Mouse (Mus musculus) gastrocnemius, adult 2 months (tissue): ENCODE data around the gene Med1. TPM values are rescaled to one million over a fixed set of nuclear protein-coding genes. Genes with fewer than 3 reads are reported as not detected.
"Not testable (repeated sequence)": the region's sequence is repeated elsewhere in the genome, so short reads cannot be mapped to it uniquely, and the experiment has no call there.

Experiments used
- DNase-seq: peaks from one replicate; pipeline ENCODE4 v3.0.0; 2022
- H3K27ac ChIP-seq: fragments of 200-600 bp; 2 replicates; pipeline ENCODE4 v1.8.1; 2022; ENCODE audit warnings: mild to moderate bottlenecking
- H3K4me3 ChIP-seq: fragments of 200-600 bp; 2 replicates; pipeline ENCODE4 v1.8.1; 2022; ENCODE audit warnings: mild to moderate bottlenecking, moderate library complexity
- CTCF ChIP-seq: fragments of 200-600 bp; IDR thresholded peaks from 2 replicates; pipeline ENCODE4 v1.8.1; 2022; ENCODE audit warnings: antibody characterized with exemption, mild to moderate bottlenecking, moderate library complexity
- intact Hi-C: fragments of 180-260 bp; cut with DNase I; formaldehyde crosslinking; loops from one replicate; pipeline ENCODE4 v1.15.1; 2025
- long read RNA-seq, 2 experiments: library from polyadenylated mRNA; stranded (forward); transcript quantifications; one replicate each; pipeline ENCODE4 v2.0.0; 2021
- total RNA-seq, 2 experiments: library from RNA; stranded (reverse); gene quantifications; 2 replicates each; pipeline ENCODE4 v1.2.3; 2021

Gene Med1
- total RNA-seq, result 10 to 100 TPM; 26.4 to 33.1 TPM
- long read RNA-seq, experiment 1, full-length matches to known transcripts, result 3 of 14 reads
- long read RNA-seq, experiment 1, partial matches to known transcripts, result 0 of 14 reads
- long read RNA-seq, experiment 1, other reads (novel, unspliced or antisense), result 11 of 14 reads
- long read RNA-seq, experiment 2, full-length matches to known transcripts, result 4 of 19 reads
- long read RNA-seq, experiment 2, partial matches to known transcripts, result 0 of 19 reads
- long read RNA-seq, experiment 2, other reads (novel, unspliced or antisense), result 15 of 19 reads

DNA sequence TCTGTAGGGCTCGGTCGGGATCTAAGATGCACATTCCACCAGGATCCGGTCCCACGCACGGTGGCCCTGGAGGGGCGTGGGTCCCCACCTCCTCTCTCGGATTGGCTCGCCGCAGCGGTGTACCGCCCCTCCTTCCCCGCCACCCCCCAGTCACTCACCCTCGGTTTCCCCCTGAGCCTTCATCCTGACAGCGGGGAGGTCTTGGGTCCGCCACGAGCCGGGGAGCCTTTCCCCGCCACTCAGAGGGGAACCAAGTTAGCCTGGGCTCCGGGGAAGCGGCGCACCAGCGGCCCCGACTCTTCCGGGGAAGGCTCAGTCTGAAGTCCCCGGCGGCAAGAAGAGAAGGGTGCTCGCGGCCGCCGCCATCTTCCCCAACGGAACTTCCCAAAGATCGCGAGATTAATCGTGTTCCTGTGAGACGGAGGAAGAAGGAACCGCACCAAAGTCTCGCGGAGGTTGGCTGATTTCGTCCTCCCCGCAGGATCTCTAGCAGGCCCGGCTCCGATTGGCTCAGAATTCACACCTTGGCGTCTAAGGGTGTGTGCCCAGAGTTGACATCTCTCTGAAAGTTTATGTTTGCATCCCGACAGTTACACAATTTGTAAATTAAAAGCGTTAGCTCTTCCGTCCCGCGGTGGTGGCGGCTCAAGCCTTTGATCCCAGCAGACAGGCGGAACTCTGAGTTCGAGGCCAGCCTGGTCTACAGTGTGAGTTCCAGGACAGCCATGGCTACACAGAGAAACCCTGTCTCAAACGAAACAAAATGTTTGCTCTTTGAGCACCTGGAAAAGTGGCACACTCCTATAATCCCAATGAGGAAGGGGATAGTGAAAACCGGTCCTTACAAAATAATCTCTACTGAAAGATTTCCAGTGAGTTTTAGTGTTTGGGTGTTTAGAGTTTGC lies at the start of gene Med1:
Gene Med1, minus strand, starts transcription at position 393 of the 905 bp plus-strand sequence.
- intact Hi-C loops, result no loop called here
- peak within 1 kb of the TSS; percentile 92 for H3K4me3 ChIP-seq
- DNase-seq, result peak; percentile 95
- TF ChIP-seq CTCF, result no peak
- peak within 1 kb of the TSS; percentile 94 for H3K27ac ChIP-seq

DNA sequence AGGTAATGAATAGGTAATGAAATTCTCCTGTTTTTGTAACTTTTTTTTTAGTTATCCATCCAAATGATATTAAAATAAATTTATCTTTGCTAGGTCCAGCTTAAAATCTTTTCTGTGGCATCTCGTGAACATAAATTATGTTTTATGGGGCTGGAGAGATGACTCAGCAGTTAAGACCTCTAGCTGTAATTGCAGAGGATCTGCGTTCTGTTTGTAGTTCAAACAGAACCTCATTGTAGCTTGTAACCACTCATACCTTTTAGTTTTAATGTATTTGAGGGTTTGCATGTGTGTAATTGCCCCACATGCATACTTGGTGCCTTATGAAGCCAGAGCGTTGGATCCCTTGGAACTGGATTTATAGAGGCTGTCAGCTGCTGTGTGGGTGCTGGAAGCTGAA lies 45.9 kb upstream of the Med1 start:
- intact Hi-C loops, result loop anchor here (5.0 kb wide), 1 partner anchor 67 kb away; no protein-coding TSS in a partner anchor

DNA sequence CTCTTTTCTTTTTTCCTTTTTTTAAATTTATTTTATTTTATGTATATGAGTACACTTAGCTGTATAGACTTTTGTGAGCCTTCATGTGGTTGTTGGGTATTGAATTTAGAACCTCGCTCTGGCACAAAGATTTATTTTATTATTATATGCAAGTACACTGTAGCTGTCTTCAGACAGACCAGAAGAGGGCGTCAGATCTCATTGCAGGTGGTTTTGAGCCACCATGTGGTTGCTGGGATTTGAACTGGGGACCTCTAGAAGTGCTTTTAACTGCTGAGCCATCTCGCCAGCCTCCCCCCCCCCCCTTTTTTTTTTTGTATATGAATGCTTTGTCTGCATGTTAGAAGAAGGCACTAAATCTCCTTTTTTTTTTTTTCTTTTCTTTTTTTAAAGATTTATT lies 45.3 kb upstream of the Med1 start:
- no peak for TF ChIP-seq CTCF
- DNase-seq, result no peak
- Histone ChIP-seq H3K27ac (no peak overlapping the region), H3K4me3 (no peak overlapping the region)
- intact Hi-C loops, result loop anchor here (5.0 kb wide), 1 partner anchor 66 kb away; no protein-coding TSS in a partner anchor

More for the DNA sequence above, 45.9 kb upstream of the Med1 start:
- Histone ChIP-seq H3K27ac (no peak overlapping the region), H3K4me3 (no peak overlapping the region)
- DNase-seq, result no peak
- TF ChIP-seq CTCF, result no peak

DNA sequence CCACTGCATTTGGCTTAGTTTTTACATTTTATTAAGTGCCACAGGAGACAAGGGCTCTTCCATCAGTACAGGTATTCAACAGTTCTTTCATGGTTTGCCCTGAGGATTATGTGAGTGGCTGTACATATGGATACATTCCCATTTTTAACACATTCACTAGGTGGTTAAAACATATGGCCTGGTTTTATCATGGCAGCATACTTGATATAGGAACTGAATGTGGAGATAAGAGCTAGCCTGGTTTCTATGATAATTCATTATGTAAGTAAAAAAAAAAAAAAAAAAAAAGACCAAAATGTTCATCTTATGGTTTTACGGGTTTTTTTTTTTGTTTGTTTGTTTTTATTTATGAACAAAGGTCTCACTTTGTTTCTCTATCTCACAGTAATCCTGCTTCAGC lies 33.3 kb upstream of the Med1 start:
- Histone ChIP-seq H3K27ac (no peak overlapping the region), H3K4me3 (no peak overlapping the region)
- DNase-seq, result no peak
- TF ChIP-seq CTCF, result no peak
- intact Hi-C loops, result loop anchor here (5.0 to 10.0 kb wide), 2 partner anchors 44 to 122 kb away; no protein-coding TSS in a partner anchor

DNA sequence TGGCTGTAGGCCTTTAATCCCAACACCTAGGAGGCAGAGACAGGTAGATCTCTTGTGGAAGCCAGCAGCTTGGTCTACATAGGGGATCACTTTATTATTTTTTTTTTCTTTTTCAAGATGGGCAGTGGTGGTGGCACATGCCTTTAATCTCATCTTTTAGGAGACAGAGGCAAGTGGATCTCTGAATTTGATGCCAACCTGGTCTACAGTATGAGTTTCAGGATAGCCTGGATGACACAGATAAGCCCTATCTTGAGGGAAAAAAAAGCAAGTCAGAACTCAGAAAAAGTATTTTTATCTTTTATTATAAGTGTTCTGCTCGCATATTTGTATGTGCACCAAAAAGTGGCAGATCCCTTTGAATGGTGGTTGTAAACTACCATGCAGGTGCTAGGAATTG lies 20.2 kb upstream of the Med1 start:
- no peak for TF ChIP-seq CTCF
- Histone ChIP-seq H3K4me3 (no peak overlapping the region), H3K27ac (no peak overlapping the region)
- intact Hi-C loops, result no loop called here
- no peak for DNase-seq

DNA sequence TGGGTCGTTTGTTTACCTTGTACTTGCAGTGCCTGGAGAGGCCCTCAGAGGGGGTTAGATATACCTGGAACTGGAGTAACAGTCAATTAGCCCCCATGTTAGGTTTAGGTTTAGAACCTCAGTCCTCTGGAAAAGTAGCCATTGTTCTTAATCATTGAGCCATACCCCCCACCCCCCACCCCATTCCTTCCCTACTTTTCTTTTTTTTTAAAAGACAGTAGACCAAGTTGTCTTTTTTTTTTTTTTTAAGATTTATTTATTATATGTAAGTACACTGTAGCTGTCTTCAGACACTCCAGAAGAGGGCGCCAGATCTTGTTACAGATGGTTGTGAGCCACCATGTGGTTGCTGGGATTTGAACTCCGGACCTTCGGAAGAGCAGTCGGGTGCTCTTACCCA lies 16.6 kb upstream of the Med1 start:
- DNase-seq, H3K4me3 ChIP-seq, intact Hi-C loops, H3K27ac ChIP-seq: not testable (repeated sequence)

DNA sequence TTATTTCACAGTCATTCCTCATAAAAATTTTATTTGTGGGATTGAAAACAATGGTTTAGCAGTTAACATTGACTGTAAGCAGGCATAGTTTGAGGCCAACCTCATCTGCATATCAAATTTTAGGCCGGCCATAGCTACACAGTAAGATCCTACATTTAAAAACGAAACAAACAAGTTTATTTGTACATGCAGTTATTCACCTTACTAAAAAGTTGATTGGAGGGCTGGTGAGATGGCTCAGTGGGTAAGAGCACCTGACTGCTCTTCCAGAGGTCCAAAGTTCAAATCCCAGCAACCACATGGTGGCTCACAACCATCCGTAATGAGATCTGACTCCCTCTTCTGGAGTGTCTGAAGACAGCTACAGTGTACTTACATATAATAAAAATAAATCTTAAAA lies 13.2 kb upstream of the Med1 start:
- peak overlapping the region; percentile 96; the same call in 1 of the 2 replicates for H3K4me3 ChIP-seq
- DNase-seq, intact Hi-C loops, H3K27ac ChIP-seq: not testable (repeated sequence)

DNA sequence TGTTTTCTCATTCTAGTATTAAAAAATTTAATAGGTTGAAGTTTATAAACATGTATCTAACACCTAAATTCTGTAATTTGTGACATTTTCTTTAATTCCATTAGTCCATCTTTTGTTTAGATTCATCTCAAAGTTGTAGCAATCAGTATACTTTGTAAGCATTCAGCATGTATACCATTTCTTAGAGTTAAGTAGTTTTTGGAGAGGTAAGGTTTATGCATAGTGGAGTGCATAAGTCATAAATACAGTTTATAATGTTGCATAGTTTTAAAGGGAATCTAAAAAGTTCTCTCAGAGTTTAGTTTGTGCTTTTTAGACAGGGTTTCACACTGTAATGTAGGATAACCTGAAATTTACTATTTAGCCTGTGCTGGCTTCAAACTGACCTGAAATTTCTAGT lies 12.4 kb upstream of the Med1 start:
- H3K27ac ChIP-seq, result peak overlapping the region; percentile 100; the same call in 1 of the 2 replicates
- no peak for TF ChIP-seq CTCF
- H3K4me3 ChIP-seq, result peak overlapping the region; percentile 96
- DNase-seq, result no peak
- intact Hi-C loops, result no loop called here

DNA sequence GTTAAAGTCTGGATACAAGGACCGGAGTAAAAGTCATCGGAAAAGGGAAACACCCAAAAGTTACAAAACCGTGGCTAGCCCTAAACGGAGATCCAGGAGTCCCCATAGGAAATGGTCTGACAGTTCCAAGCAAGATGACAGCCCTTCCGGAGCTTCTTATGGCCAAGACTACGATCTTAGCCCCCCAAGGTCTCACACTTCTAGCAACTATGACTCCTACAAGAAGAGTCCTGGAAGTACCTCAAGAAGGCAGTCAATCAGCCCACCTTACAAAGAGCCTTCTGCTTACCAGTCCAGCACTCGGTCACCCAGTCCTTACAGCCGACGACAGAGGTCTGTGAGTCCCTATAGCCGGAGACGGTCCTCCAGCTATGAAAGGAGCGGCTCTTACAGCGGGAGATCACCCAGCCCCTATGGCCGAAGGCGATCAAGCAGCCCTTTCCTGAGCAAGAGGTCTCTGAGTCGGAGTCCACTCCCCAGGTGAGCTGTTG lies 10.9 kb upstream of the Med1 start:
- Histone ChIP-seq H3K27ac (peak overlapping the region; percentile 100), H3K4me3 (peak overlapping the region; percentile 96)
- peak; percentile 21 for DNase-seq
- no peak for TF ChIP-seq CTCF
- intact Hi-C loops, result loop anchor here (5.0 kb wide), 1 partner anchor 177 kb away; the partner anchor contains the start of gene Rpl19

DNA sequence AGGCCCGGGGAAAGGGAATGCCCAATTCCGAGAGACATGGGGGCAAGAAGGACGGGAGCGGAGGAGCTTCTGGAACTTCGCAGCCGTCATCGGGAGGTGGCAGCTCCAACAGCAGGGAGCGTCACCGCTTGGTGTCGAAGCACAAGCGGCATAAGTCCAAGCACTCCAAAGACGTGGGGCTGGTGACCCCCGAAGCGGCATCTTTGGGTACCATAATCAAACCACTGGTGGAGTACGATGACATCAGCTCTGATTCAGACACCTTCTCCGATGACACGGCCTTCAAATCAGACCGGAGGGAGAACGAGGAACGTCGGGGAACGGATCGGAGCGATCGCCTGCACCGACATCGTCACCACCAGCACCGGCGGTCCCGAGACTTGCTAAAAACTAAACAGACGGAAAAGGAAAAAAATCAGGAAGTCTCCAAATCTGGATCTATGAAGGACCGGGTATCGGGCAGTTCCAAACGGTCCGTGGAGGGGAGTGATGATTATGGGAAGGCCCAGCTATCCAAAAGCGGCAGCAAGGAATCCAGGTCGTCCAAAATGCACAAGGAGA lies 10.3 kb upstream of the Med1 start:
- Histone ChIP-seq H3K27ac (peak overlapping the region; percentile 100), H3K4me3 (peak overlapping the region; percentile 96)
- no peak for TF ChIP-seq CTCF
- DNase-seq, result peak; percentile 24
- intact Hi-C loops, result loop anchor here (5.0 kb wide), 1 partner anchor 176 kb away; the partner anchor contains the start of gene Rpl19

DNA sequence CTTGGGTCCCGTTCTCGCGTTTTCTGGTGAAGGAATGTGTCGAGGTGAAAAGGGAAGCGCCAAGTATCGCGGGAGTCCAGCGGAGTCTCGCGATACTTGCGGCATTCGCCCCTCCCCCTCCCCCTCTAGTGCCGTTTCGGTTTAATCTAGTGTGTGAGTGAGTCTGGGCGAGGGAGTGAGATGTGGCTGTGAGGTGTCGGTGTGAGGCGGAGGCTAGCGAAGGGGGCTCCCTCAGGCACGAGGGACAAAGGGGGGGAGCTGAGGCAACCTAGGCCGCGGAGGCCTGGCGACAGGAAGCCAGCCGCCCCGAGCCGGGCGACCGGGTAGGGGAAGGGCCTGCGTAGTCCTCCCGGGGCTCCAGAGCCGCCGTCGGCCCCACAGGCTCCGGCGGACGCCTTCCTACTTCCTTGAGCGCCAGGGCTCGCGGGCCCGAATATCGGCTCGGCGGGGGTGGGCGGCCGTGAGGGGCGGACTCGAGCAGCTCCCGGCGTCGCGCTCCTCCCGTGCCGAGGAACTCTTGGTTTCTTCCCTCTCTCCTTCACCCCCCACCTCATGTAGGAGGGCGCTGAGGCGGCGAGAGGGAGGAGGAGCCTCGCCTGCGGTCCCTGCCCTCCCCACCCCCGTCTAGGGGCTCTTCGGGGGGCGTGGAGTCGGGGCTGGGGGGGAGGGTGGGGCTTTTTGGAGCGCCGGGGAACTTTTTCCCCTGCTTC lies 9.7 kb upstream of the Med1 start, which contains the start of gene Cdk12:
Gene Cdk12, plus strand, starts transcription at position 419 of the 710 bp plus-strand sequence.
- H3K4me3 ChIP-seq, result peak within 1 kb of the TSS; percentile 96
- no peak for TF ChIP-seq CTCF
- peak within 1 kb of the TSS; percentile 100 for H3K27ac ChIP-seq
- intact Hi-C loops, result loop anchor here (5.0 kb wide), 1 partner anchor 175 kb away; the partner anchor contains the start of gene Rpl19
- peak; percentile 94 for DNase-seq
